Mouse (Mus musculus) liver, embryonic 13.5 days (tissue): ENCODE measurements around the gene Spaca6. TPM values are rescaled to one million over a fixed set of nuclear protein-coding genes. Genes with fewer than 3 reads are reported as not detected.

ENCODE experiments used
- ATAC-seq: fragments of 200-750 bp; cut with Nextera tagmentation; 2 replicates; pipeline ENCODE4 v1.8.0; 2017; ENCODE audit warnings: low read depth, mild to moderate bottlenecking, moderate number of reproducible peaks, moderate library complexity
- DNase-seq: peaks from one replicate; pipeline ENCODE4 v3.0.0; 2022
- H3K27ac ChIP-seq: fragments of 300-500 bp; sonication (generic); 2 replicates; pipeline ENCODE4 v1.5.1; 2015; ENCODE audit warnings: moderate library complexity, mild to moderate bottlenecking, inconsistent platforms
- H3K27me3 ChIP-seq: fragments of 300-500 bp; sonication (generic); 2 replicates; pipeline ENCODE4 v1.6.1; 2015; ENCODE audit warnings: mild to moderate bottlenecking, inconsistent platforms
- H3K36me3 ChIP-seq: fragments of 300-500 bp; sonication (generic); 2 replicates; pipeline ENCODE4 v1.6.1; 2015; ENCODE audit warnings: mild to moderate bottlenecking, inconsistent platforms
- H3K4me1 ChIP-seq: fragments of 300-500 bp; sonication (generic); replicated peaks from 2 replicates; pipeline ENCODE4 v1.6.1; 2015; ENCODE audit warnings: inconsistent platforms
- H3K4me2 ChIP-seq: fragments of 300-500 bp; sonication (generic); 2 replicates; pipeline ENCODE4 v1.6.1; 2015; ENCODE audit warnings: inconsistent platforms, mild to moderate bottlenecking, moderate library complexity
- H3K4me3 ChIP-seq: fragments of 300-500 bp; sonication (generic); replicated peaks from 2 replicates; pipeline ENCODE4 v1.5.1; 2015; ENCODE audit warnings: mild to moderate bottlenecking, inconsistent platforms
- H3K9ac ChIP-seq: fragments of 300-500 bp; sonication (generic); 2 replicates; pipeline ENCODE4 v1.6.1; 2015; ENCODE audit warnings: mild to moderate bottlenecking, inconsistent platforms
- H3K9me3 ChIP-seq: fragments of 300-500 bp; sonication (generic); replicated peaks from 2 replicates; pipeline ENCODE4 v1.6.1; 2016; ENCODE audit warnings: inconsistent platforms
- WGBS: fragments of 180-500 bp; shearing (Covaris S2); methylation state at CpG from one replicate; pipeline ENCODE4 v1.1.7; 2015; ENCODE audit not compliant: insufficient replicate concordance; 5-methylcytosine and 5-hydroxymethylcytosine counted together
- polyA plus RNA-seq: library from polyadenylated mRNA; unstranded; fragments of >200 nt; fragmentation: Nextera tagmentation; extraction: Ambion mirVana; gene quantifications from 2 replicates; pipeline ENCODE4 v1.2.1, GENCODE M21; 2015

Gene Spaca6
- polyA plus RNA-seq = 3.1 and 3.4 TPM in 2 replicates

GRCm38 (mm10) chr17:17826751-17827657 is at the start of gene Spaca6:
Gene Spaca6, plus strand, starts transcription at chr17:17827158.
- DNase-seq = no peak
- H3K9ac ChIP-seq = peak within 1 kb of the TSS; percentile 54
- 3% methylated on average over 37 of the region's 42 CpGs for WGBS

DNA sequence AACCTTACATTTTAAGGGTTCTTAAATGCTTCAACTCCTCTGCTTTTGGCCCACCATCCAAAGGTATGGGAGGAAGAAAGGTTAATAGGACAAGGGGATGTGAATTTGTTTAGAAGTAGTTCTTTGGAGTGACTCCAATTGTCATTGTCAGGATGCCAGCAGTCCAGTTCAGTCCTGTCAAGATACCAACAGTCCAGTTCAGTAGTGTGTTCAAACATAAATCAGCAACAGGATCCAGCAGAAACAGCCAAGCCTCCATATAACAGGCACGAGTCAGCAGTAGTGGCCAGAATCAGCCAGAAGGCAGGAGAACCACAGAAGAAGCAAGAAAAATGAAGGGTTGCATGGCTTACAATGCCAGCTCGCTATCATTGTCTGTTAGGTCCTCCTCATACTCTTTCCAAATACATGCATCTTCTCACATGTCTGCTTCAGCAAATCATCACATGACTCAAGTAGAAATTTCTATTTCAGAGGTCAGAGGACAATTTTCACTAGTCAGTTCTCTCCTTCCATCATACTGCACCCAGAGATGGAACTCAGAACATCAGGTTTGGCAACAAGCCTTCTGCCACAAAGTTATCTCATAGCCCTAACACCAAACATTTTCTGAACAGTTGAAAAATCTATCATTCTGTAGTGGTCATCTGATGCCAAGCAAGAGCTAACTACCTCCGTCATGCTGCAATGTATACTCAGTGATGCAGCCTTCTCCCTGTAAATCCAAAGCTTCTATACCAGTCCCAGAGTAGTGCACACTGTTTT is 35.9 kb upstream of the Spaca6 start:
- H3K4me1 ChIP-seq = no peaks in the 10 kb centered on the region
- no peaks in the 10 kb centered on the region for H3K27me3 ChIP-seq
- H3K4me2 ChIP-seq = no peak overlapping the region
- H3K4me3 ChIP-seq = no peak overlapping the region
- no peak overlapping the region for H3K9ac ChIP-seq
- no peaks in the 10 kb centered on the region for H3K9me3 ChIP-seq
- no peak for DNase-seq
- H3K27ac ChIP-seq = no peak overlapping the region
- 47% methylated on average over 3 of the region's 3 CpGs for WGBS
- ATAC-seq = no peak
- no peaks in the 10 kb centered on the region for H3K36me3 ChIP-seq

More at GRCm38 (mm10) chr17:17826751-17827657, at the start of gene Spaca6:
- peaks cover 5% of the 10 kb centered on the region; the same call in 1 of the 2 replicates for H3K4me1 ChIP-seq
- no peaks in the 10 kb centered on the region for H3K9me3 ChIP-seq
- ATAC-seq = peak; percentile 74
- no peaks in the 10 kb centered on the region for H3K36me3 ChIP-seq
- peak within 1 kb of the TSS; percentile 62 for H3K4me2 ChIP-seq
- H3K27me3 ChIP-seq = peaks cover 37% of the 10 kb centered on the region
- H3K4me3 ChIP-seq = peak within 1 kb of the TSS; percentile 61
- H3K27ac ChIP-seq = peak within 1 kb of the TSS; percentile 69

DNA sequence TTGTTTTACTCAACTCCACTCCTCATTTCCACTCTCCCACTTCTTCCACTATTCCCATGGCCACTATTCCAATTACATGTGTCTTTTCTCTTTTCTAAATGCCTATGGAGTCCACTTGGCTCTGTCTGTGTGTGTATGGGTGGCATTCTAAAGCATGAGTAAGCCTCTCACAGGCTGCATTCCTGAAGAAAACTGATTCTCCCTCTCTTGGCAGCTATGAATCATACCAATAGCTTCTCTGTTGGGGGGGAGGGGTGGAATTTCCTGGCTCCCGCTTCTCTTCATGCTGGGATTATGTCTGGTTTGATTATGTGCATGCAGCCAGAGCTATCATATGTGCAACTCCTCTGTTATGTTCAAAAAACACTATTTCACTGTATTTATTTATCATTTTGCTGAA is 34.4 kb upstream of the Spaca6 start:
- no peak overlapping the region for H3K9ac ChIP-seq
- no peak overlapping the region for H3K4me2 ChIP-seq
- H3K27me3 ChIP-seq = no peaks in the 10 kb centered on the region
- no peak overlapping the region for H3K27ac ChIP-seq
- WGBS = 38% methylated on average over 1 of the region's 1 CpGs
- no peaks in the 10 kb centered on the region for H3K9me3 ChIP-seq
- no peak overlapping the region for H3K4me3 ChIP-seq
- no peak for ATAC-seq
- H3K36me3 ChIP-seq = no peaks in the 10 kb centered on the region
- no peak for DNase-seq
- H3K4me1 ChIP-seq = no peaks in the 10 kb centered on the region

GRCm38 (mm10) chr17:17795527-17795926 is 31.4 kb upstream of the Spaca6 start:
- no peaks in the 10 kb centered on the region for H3K36me3 ChIP-seq
- no peak for ATAC-seq
- 26% methylated on average over 2 of the region's 2 CpGs for WGBS

DNA sequence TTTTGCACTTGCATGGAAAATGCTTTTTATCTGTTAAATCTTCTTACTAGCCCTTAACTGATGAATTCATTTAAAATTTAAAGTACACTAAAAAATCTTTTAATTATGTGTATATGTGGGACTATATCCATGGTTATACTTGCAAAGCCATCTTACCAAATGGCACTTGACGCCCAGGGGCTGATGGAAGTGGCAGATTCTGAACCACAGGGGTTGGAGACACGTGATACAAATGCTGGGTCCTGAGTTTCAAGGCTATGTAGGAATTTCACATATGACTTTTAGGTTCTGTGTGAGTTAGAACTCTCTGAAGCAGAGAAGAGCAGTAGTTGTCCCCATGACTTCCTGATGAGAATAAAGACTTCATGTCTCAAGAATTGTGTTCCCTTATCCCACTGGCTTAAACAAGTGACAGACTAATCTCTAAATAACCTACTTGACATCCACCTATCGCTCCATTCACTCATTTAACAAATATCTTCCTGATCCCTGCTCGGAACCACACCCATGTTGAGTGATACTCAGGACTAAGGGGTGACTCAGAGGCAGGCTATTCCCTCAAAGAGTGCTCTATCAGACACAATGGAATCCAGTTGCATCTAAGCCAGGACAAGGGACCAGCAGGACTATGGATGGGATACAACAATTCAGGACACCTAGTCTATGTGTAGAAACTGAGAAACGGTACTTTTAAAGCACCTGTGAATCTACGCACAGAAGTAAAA is 3.2 kb upstream of the Spaca6 start:
- Histone ChIP-seq H3K27me3 (peaks cover 35% of the 10 kb centered on the region), H3K9ac (no peak overlapping the region), H3K27ac (no peak overlapping the region), H3K36me3 (no peaks in the 10 kb centered on the region), H3K9me3 (no peaks in the 10 kb centered on the region), H3K4me2 (no peak overlapping the region), H3K4me1 (peaks cover 5% of the 10 kb centered on the region; the same call in 1 of the 2 replicates), H3K4me3 (no peak overlapping the region)
- WGBS = 55% methylated on average over 6 of the region's 6 CpGs
- DNase-seq = no peak
- no peak for ATAC-seq

More at GRCm38 (mm10) chr17:17795527-17795926, 31.4 kb upstream of the Spaca6 start:
- no peak overlapping the region for H3K4me2 ChIP-seq
- no peak overlapping the region for H3K9ac ChIP-seq
- no peak overlapping the region for H3K4me3 ChIP-seq
- H3K27me3 ChIP-seq = no peaks in the 10 kb centered on the region
- H3K27ac ChIP-seq = no peak overlapping the region
- no peaks in the 10 kb centered on the region for H3K4me1 ChIP-seq
- H3K9me3 ChIP-seq = no peaks in the 10 kb centered on the region
- DNase-seq = no peak

GRCm38 (mm10) chr17:17825921-17826591 is 902 bp upstream of the Spaca6 start:
- peaks cover 37% of the 10 kb centered on the region for H3K27me3 ChIP-seq
- H3K4me2 ChIP-seq = peak overlapping the region; percentile 62
- DNase-seq = no peak
- peak overlapping the region; percentile 54 for H3K9ac ChIP-seq
- H3K27ac ChIP-seq = peak overlapping the region; percentile 69
- H3K4me3 ChIP-seq = peak overlapping the region; percentile 61
- H3K9me3 ChIP-seq = no peaks in the 10 kb centered on the region
- peak; percentile 16 for ATAC-seq
- whole genome bisulfite sequencing = 3% methylated on average over 19 of the region's 22 CpGs
- H3K36me3 ChIP-seq = no peaks in the 10 kb centered on the region
- peaks cover 5% of the 10 kb centered on the region; the same call in 1 of the 2 replicates for H3K4me1 ChIP-seq

DNA sequence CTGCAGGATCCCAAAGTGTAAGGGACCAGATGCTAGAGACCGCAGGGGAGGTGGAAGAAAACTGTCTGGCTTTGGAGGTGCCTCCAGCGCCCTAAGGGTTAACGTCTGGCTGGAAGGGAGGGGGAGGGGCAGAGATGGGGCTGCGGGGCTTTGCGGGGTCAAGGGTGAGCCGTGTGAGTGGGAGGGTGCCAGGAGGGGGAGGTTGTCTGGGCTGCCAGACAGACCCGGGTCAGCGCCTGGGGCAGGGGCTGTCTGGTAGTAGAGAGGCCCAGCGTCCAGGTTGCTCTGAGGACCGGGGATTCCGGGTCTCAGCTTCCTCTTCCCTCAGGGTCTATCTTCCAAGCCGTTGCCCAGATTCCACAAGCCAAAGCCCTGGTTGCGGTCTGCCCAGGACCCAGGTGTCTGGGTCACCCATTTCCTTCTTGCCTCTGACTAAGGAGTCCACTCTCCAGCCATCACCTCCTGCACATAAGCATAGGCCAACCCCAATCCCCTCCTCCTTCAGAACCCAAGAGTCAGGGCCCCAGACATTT is 766 bp downstream of the Spaca6 start:
- DNase-seq (no peak), ATAC-seq (peak; percentile 66)
- peak overlapping the region; percentile 61 for H3K4me3 ChIP-seq
- no peaks in the 10 kb centered on the region for H3K9me3 ChIP-seq
- peak overlapping the region; percentile 50; the same call in 1 of the 2 replicates for H3K9ac ChIP-seq
- peaks cover 37% of the 10 kb centered on the region for H3K27me3 ChIP-seq
- H3K36me3 ChIP-seq = no peaks in the 10 kb centered on the region
- H3K4me2 ChIP-seq = peak overlapping the region; percentile 62
- peak overlapping the region; percentile 68 for H3K27ac ChIP-seq
- peaks cover 5% of the 10 kb centered on the region; the same call in 1 of the 2 replicates for H3K4me1 ChIP-seq
- WGBS = under 1% methylated on average over 13 of the region's 13 CpGs

- H3K9me3 ChIP-seq = no peaks in the 10 kb centered on the region
- H3K4me3 ChIP-seq = peak overlapping the region; percentile 61
- peak overlapping the region; percentile 62 for H3K4me2 ChIP-seq
- H3K27ac ChIP-seq = peak overlapping the region; percentile 68
- H3K27me3 ChIP-seq = peaks cover 37% of the 10 kb centered on the region
- H3K4me1 ChIP-seq = peaks cover 5% of the 10 kb centered on the region; the same call in 1 of the 2 replicates
- H3K36me3 ChIP-seq = no peaks in the 10 kb centered on the region
- DNase-seq (no peak), ATAC-seq (peak; percentile 21)
- WGBS = 7% methylated on average over 9 of the region's 15 CpGs
- peak overlapping the region; percentile 50; the same call in 1 of the 2 replicates for H3K9ac ChIP-seq
Observed at GRCm38 (mm10) chr17:17828191-17828981, 1.4 kb downstream of the Spaca6 start.

- no peak for DNase-seq
- WGBS = 15% methylated on average over 6 of the region's 6 CpGs
Observed at GRCm38 (mm10) chr17:17829052-17829785, 2.3 kb downstream of the Spaca6 start.

More at GRCm38 (mm10) chr17:17829052-17829785, 2.3 kb downstream of the Spaca6 start:
- peaks cover 37% of the 10 kb centered on the region for H3K27me3 ChIP-seq
- H3K9me3 ChIP-seq = no peaks in the 10 kb centered on the region
- no peak overlapping the region; the same call in 1 of the 2 replicates for H3K9ac ChIP-seq
- peaks cover 5% of the 10 kb centered on the region; the same call in 1 of the 2 replicates for H3K4me1 ChIP-seq
- ATAC-seq = no peak
- no peak overlapping the region for H3K27ac ChIP-seq
- H3K36me3 ChIP-seq = no peaks in the 10 kb centered on the region
- peak overlapping the region; percentile 61 for H3K4me3 ChIP-seq
- peak overlapping the region; percentile 62 for H3K4me2 ChIP-seq
